Mouse (Mus musculus) adrenal gland, adult 2 months (tissue): ENCODE data around the gene Gtf2f1. TPM values are rescaled to one million over a fixed set of nuclear protein-coding genes. Genes with fewer than 3 reads are reported as not detected.

Experiments
- DNase-seq: peaks from one replicate; pipeline ENCODE4 v3.0.0; 2021
- polyA plus RNA-seq: library from polyadenylated mRNA; depleted of rRNA; stranded (reverse); fragments of >200 nt; gene quantifications from 2 replicates; pipeline ENCODE4 v1.2.3, GENCODE M21; 2012; rRNA removed
- total RNA-seq, 2 experiments: library from RNA; stranded (reverse); gene quantifications; 2 replicates each; pipeline ENCODE4 v1.2.3; 2021

The Gtf2f1 gene
- total and polyA plus RNA-seq, 3 experiments, result 28.5 to 57.3 (median 55.8) TPM

DNA sequence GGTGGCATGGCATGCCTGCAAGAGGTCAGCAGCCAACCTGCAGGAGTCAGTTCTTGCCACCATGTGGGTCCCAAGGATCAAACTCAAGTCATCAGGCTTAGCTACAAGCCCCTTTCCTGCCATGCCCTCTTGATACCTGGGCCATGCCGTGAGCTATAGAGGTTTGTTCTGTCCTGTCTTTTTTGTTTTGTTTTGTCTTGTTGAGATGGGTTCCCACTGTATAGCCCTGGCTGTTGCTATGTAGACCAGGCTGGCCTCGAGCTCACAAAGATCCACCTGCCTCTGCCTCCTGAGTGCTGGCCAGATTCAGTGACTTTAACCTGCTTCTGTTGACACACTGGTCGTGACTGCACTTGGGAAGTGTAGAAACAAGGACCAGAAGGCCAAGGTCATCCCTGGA lies 35.7 kb downstream of the Gtf2f1 start:
- no peak for DNase-seq

DNA sequence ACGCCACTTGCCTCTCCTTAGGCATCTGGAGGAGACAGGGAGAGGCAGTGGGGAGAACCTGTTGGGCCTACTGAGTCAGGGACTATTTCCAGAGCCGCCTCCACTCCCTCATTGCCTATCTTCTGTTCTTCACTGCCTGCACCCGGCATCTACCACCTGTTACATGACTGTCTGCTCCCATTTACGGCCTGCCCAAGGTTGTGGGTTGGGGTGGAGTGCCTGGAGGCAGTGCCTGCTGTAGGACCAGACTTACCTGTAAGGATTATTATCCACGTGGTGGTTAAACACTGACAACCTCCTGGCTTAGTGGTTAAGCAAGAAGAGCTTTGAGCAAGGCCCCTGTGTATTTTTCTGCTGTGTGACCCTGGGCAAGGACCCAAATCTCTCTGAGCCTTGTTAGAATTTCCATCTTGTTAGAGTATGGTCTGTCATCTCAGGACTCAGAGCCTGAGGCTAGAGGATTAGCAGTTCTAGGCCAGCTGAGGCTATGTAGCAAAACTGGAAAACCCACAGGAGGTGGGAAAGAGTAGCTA lies 36.3 kb downstream of the Gtf2f1 start:
- DNase-seq, result peak; percentile 49

DNA sequence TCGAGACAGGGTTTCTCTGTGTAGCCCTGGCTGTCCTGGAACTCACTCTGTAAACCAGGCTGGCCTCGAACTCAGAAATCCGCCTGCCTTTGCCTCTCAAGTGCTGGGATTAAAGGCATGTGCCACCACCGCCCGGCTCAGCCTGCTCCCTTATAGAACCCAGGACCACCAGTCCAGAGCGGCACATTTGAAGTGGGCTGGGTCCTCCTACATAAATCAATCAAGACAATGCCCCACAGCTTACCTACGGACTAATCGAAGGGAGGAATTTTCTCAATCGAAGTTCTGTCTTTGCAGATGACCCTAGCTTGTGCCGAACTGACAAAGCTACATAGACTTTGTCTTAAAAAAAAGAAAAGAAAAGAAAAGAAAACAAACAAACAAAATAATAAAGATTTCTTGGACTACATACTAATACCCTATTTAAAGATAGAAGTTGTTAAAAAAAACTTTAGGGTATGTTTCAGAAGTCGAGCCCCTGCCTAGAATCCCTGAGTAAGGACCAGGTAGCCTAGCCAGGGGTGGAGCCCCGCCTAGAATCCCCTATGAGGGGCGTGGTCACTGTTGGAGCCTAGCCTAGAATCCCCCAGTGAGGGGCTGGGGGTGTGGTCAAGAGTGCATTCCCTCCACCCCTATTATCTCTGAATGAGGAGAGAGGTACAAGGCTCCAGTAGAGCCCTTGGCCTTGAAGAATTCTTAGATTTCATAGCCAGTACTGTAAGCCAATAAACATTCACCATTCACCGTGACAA lies 37.0 kb downstream of the Gtf2f1 start:
- no peak for DNase-seq

DNA sequence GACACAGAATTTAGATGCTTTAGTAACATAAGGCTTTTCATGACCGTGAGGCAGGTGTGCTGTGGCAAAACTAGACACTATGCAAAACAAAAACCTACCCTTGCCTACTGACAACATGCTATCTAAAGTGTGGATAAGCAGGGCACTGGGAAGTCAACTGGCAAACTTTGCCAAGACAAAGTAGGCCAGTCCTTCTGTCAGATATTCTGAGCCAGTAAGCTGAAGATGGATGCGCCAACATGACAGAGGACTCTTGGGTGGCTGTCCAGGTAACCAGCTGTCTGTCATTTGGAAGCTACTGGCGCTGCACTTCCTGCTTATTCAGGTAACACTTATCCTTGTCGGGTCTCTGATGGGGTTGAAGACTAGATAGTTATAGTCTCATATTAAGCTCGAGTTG lies 41.0 kb downstream of the Gtf2f1 start:
- DNase-seq, result no peak

DNA sequence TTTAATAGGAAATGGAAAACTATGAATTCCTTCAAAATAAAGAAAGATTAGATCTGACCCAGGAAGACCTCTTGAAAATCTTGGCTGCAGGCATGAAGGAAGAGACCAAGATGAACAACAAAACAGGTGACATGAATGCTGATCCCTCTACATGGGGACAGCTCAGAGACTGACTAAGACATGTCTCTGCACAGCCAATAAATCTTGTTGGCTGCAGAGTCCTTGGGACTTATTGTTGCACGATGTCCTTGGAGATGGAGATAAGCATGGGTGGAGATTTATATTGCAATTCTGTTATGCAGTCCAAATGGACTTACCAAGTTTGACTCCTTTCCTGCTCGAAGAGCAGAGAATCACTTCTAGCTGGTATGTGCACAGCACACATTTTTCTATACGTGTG lies 41.8 kb downstream of the Gtf2f1 start:
- DNase-seq, result peak; percentile 72

DNA sequence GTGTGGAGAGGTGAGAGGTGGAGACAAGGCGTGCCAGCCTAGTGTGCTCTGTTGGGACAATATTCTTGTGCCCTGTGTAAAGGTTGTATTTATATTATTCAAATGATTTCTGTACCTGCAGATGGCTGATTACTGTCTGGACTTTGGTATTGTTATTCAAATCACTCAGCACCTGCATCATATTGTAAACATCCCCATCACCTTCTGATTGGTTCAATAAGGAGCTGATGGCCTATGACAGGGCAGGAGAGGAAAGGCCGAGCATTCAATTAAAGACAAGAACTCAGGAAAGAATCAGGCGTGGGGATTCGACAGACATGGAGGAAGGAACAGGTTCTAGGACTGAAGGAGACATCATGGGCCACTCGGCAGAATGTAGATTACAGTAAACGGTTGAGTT lies 47.4 kb downstream of the Gtf2f1 start:
- no peak for DNase-seq

DNA sequence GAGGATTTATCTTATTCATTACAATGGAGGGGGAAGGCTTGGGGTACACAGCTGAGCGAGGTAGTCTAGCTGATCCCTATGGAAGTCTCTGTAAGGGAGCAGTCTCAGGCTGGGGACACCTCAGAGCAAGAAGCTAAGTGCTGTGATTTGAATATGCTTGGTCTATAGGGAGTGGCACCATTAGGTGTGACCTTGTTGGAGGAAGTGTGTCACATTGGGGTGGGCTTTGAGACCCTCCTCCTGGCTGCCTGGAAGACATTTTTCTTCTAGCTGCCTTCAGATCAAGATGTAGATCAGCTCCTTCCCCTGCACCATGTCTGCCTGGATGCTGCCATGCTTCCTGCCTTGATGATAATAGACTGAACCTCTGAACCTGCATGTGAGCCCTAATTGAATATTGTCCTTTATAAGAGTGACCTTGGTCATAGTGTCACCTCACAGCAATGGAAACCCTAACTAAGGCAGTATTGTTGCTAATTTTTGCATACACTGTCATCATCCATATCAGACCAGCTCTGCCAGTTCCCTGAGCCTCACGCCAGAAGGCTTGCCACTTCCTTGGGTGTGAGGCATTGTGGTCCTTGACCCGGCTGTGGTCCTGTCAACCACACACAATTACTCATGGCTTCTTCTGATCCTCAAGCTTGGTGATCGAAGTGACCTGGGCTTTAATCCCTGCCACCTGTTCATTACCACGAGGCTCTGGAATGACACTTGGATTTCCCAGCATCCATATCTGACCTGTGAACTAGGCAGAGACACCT lies 48.3 kb downstream of the Gtf2f1 start:
- DNase-seq, result peak; percentile 62

DNA sequence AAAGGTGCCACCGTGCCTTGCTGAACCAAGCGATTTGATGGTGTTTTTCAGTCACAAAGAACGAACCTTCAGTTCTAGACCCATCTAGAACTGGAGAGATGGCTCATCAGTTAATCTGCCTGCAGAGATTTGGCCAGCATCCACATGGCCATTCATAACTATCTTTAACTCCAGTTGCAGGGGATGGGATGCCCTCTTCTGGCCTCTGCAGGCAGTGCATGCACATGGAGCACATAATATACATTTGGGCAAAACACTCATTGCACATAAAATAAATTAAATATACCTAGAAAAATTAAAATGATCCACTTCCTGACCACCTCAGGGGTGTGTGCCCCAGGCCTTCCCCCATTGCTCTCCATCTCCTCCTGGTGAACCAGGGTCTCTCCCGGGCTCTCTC lies 49.2 kb downstream of the Gtf2f1 start:
- no peak for DNase-seq

DNA sequence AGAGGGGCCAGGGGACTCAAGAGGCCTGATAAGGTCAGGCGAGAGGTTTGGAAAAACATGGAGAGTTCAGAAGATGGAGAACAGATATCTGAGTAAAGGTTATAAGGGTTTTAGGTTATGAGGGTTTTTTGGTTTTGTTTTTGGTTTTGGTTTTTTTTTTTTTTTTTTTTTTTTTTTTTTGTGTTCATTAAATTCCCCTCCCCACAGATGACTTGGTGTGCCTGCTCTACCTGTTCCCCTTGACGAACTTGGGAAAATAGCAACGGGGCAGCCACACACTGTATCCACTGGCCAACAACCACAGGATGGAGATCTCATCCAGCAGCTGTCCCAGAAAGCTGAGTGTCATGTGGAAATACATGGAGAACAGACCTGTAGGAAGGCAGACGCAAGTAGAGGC lies 52.4 kb downstream of the Gtf2f1 start:
- no peak for DNase-seq

DNA sequence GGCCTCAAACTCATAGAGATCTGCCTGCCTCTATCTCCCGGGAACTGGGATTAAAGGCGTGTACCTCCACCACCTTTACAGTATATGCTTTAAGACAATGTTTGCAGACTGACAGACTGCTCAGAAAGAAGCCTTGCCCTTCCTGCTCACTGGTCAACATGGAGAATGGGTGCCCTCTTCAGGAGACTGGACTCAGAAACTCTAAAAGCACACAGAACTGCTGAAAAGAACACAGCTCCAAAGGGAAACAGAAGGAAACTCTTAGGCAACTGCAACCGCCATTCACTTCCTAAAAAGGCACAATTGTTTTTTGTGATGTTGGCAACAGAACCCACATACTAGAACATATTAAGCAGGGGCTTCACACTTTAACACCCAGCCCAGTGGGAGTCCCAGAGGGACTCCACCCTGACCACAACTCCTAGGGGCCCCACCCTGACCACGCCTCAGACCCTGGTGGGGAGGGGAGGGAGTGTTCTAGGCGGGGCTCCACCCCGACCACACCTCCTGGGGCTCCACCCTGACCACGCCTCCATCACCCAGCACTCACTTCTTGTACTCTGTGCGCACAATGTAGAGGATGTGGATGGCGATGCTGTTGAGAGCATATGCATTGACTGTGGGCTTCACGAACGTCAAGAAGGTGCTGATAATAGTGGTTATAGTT lies 53.2 kb downstream of the Gtf2f1 start:
- DNase-seq, result no peak

DNA sequence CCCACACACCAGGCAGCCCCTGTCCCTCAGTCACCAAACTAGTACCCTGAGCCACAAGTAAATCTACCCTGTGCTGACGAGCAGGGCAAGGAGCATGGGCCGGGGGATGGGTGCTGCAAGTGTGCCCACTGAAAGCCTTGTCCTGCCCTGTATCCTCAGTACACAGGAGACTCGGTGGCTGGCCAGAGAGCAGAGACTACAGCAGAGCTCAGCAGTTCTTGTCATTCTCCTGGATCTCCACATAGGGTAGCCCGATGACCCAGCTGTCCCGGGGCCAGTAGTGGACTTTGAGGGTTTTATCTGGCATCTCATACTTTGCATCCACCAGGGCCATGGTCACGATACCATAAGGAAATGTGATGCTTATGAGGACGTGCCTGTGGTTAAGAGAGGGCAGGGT lies 56.2 kb downstream of the Gtf2f1 start:
- DNase-seq, result no peak

Other genes starting within 250 kb of the Gtf2f1 start
- gene Dus3l, start 246.5 kb downstream of the Gtf2f1 start, total RNA-seq, result 10 to 100 TPM; 30.0 to 36.2 TPM
- 104 and 121 TPM in 2 replicates for gene Dus3l, start 246.5 kb downstream of the Gtf2f1 start, polyA plus RNA-seq
- gene Prr22, start 241.0 kb downstream of the Gtf2f1 start, total RNA-seq, result under 1 TPM; 0.43 to 0.73 TPM
- 4.7 and 5.6 TPM in 2 replicates for gene Prr22, start 241.0 kb downstream of the Gtf2f1 start, polyA plus RNA-seq
- 1 to 10 TPM; 5.7 to 7.8 TPM for gene Rfx2, start 180.3 kb downstream of the Gtf2f1 start, total RNA-seq
- gene Rfx2, start 180.3 kb downstream of the Gtf2f1 start, polyA plus RNA-seq, result 12.3 and 13.4 TPM in 2 replicates
- under 1 TPM; 0.20 to 0.59 TPM for gene Acsbg2, start 136.8 kb downstream of the Gtf2f1 start, total RNA-seq
- gene Acsbg2, start 136.8 kb downstream of the Gtf2f1 start, polyA plus RNA-seq, result 0.09 and 0.11 TPM in 2 replicates
- 1 to 10 TPM; 2.7 to 5.1 TPM for gene 1700061G19Rik, start 135.8 kb downstream of the Gtf2f1 start, total RNA-seq
- gene 1700061G19Rik, start 135.8 kb downstream of the Gtf2f1 start, polyA plus RNA-seq, result 0.07 and 0.13 TPM in 2 replicates
- gene Mllt1, start 75.9 kb downstream of the Gtf2f1 start, total RNA-seq, result 10 to 100 TPM; 32.9 to 46.8 TPM
- 54.8 and 55.0 TPM in 2 replicates for gene Mllt1, start 75.9 kb downstream of the Gtf2f1 start, polyA plus RNA-seq
- gene Acer1, start 29.2 kb downstream of the Gtf2f1 start, total RNA-seq, result under 1 TPM in 1 of 2 experiments, not detected in 1; 0.23 TPM
- gene Acer1, start 29.2 kb downstream of the Gtf2f1 start, polyA plus RNA-seq, result 0.42 and 0.51 TPM in 2 replicates
- 100 to 1,000 TPM; 118 to 140 TPM for gene Clpp, start 21.0 kb downstream of the Gtf2f1 start, total RNA-seq
- 378 and 412 TPM in 2 replicates for gene Clpp, start 21.0 kb downstream of the Gtf2f1 start, polyA plus RNA-seq
- gene Alkbh7, start 13.9 kb downstream of the Gtf2f1 start, total RNA-seq, result 10 to 100 TPM; 58.3 to 81.0 TPM
- 182 and 186 TPM in 2 replicates for gene Alkbh7, start 13.9 kb downstream of the Gtf2f1 start, polyA plus RNA-seq
- gene Pspn, start 11.3 kb downstream of the Gtf2f1 start, total RNA-seq, result not detected
- gene Pspn, start 11.3 kb downstream of the Gtf2f1 start, polyA plus RNA-seq, result 1.9 TPM in 2 replicates
- gene Gm17949, start 181 bp upstream of the Gtf2f1 start, total RNA-seq, result not detected
- not detected in 2 replicates for gene Gm17949, start 181 bp upstream of the Gtf2f1 start, polyA plus RNA-seq
- 10 to 100 TPM; 76.9 to 88.8 TPM for gene Khsrp, start 20.2 kb upstream of the Gtf2f1 start, total RNA-seq
- gene Khsrp, start 20.2 kb upstream of the Gtf2f1 start, polyA plus RNA-seq, result 145 and 160 TPM in 2 replicates
- not detected for gene Slc25a41, start 30.4 kb upstream of the Gtf2f1 start, total RNA-seq
- 0.18 TPM in 1 of 2 replicates, not detected in the other for gene Slc25a41, start 30.4 kb upstream of the Gtf2f1 start, polyA plus RNA-seq
- gene Crb3, start 47.8 kb upstream of the Gtf2f1 start, total RNA-seq, result 1 to 10 TPM in 1 of 2 experiments, under 1 TPM in 1; 0.63 to 1.8 TPM
- gene Crb3, start 47.8 kb upstream of the Gtf2f1 start, polyA plus RNA-seq, result 1.1 and 1.5 TPM in 2 replicates
- 10 to 100 TPM; 75.8 to 87.5 TPM for gene Slc25a23, start 48.6 kb upstream of the Gtf2f1 start, total RNA-seq
- 72.0 and 94.5 TPM in 2 replicates for gene Slc25a23, start 48.6 kb upstream of the Gtf2f1 start, polyA plus RNA-seq
- gene Dennd1c, start 67.2 kb upstream of the Gtf2f1 start, total RNA-seq, result 1 to 10 TPM; 1.8 TPM
- gene Dennd1c, start 67.2 kb upstream of the Gtf2f1 start, polyA plus RNA-seq, result 2.8 and 3.3 TPM in 2 replicates
- gene Tubb4a, start 76.5 kb upstream of the Gtf2f1 start, total RNA-seq, result 1 to 10 TPM; 5.7 to 7.7 TPM
- gene Tubb4a, start 76.5 kb upstream of the Gtf2f1 start, polyA plus RNA-seq, result 3.1 and 3.8 TPM in 2 replicates
- under 1 TPM; 0.45 to 0.72 TPM for gene Tnfsf9, start 94.0 kb upstream of the Gtf2f1 start, total RNA-seq
- gene Tnfsf9, start 94.0 kb upstream of the Gtf2f1 start, polyA plus RNA-seq, result 1.2 and 1.8 TPM in 2 replicates
- not detected for gene Cd70, start 138.5 kb upstream of the Gtf2f1 start, total RNA-seq
- gene Cd70, start 138.5 kb upstream of the Gtf2f1 start, polyA plus RNA-seq, result not detected in 2 replicates
- gene Tnfsf14, start 182.9 kb upstream of the Gtf2f1 start, total RNA-seq, result under 1 TPM in 1 of 2 experiments, not detected in 1; 0.21 TPM
- 0.26 and 0.44 TPM in 2 replicates for gene Tnfsf14, start 182.9 kb upstream of the Gtf2f1 start, polyA plus RNA-seq
- gene C3, start 216.8 kb upstream of the Gtf2f1 start, total RNA-seq, result 1,000 to 10,000 TPM in 1 of 2 experiments, 100 to 1,000 TPM in 1; 382 to 3,178 TPM
- gene C3, start 216.8 kb upstream of the Gtf2f1 start, polyA plus RNA-seq, result 222 and 767 TPM in 2 replicates
- gene Gpr108, start 237.2 kb upstream of the Gtf2f1 start, total RNA-seq, result 10 to 100 TPM; 85.1 to 89.5 TPM
- 79.7 and 82.5 TPM in 2 replicates for gene Gpr108, start 237.2 kb upstream of the Gtf2f1 start, polyA plus RNA-seq
- gene Trip10, start 238.2 kb upstream of the Gtf2f1 start, total RNA-seq, result 10 to 100 TPM; 44.5 to 51.5 TPM
- gene Trip10, start 238.2 kb upstream of the Gtf2f1 start, polyA plus RNA-seq, result 25.2 and 28.2 TPM in 2 replicates